ENCODE assay signal across 8 mouse cellular contexts in the genomic region with DNA sequence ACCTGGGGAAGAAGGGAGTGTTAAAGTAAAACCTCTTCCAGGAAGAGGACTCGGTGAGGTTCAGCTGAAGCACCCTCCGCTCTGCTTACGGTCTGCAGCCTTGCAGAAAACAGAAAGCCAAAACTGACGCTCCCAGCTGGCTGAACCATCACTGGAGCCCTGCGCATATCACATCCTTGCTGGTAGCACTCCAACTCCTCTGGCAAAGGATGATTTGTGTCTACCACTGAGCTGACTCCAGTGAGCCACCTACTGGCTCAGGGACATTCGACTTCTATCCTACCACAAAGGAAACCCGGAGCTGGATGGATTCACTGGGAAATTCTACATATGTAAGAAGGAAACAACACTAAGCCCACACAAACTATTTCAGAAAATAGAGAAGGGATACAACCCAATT. TPM values are rescaled to one million over a fixed set of nuclear protein-coding genes. Genes with fewer than 3 reads are reported as not detected.
DNase-seq lines count a peak whose midpoint lies in the region; ATAC-seq and TF ChIP-seq lines count a peak whose summit lies in the region.

No protein-coding gene starts in this region.

- no peaks in the 10 kb centered on the region for H3K79me2 ChIP-seq in liver, adult 2 months (ENCODE audit: control insufficient read depth, insufficient read depth, low read length)

- TF ChIP-seq CTCF in liver, adult 2 months (IDR thresholded peaks at IDR 0.05; ENCODE audit: low read depth, low read length), result peak; percentile 46
- TF ChIP-seq CTCF in layer of hippocampus, adult 2 months (conservative IDR thresholded peaks at IDR 0.05), result peak; percentile 73
- peak; percentile 67 for TF ChIP-seq CTCF in stomach, postnatal 0 days (IDR thresholded peaks at IDR 0.05; ENCODE audit: low read depth)

- no peaks in the 10 kb centered on the region for H3K27me3 ChIP-seq in liver, adult 2 months (ENCODE audit: control insufficient read depth, insufficient read depth, low read length)
- H3K27me3 ChIP-seq in stomach, postnatal 0 days (ENCODE audit: control insufficient read depth, insufficient read depth, low read length), result no peaks in the 10 kb centered on the region
- no peaks in the 10 kb centered on the region for H3K27me3 ChIP-seq in hindbrain, embryonic 16.5 days (replicated peaks; ENCODE audit: control insufficient read depth, insufficient read depth, low read length)

- no peak for TF ChIP-seq EP300 in stomach, postnatal 0 days (optimal IDR thresholded peaks at IDR 0.05)

- TF ChIP-seq POLR2A in liver, adult 2 months (IDR thresholded peaks at IDR 0.05; ENCODE audit: extremely low read depth, insufficient read depth, low read length), result no peak

- 65% methylated on average over 7 of the region's 7 CpGs for WGBS in liver, adult 2 months
- 69% methylated on average over 7 of the region's 7 CpGs for WGBS in stomach, postnatal 0 days
- 71% methylated on average over 7 of the region's 7 CpGs for WGBS in hindbrain, embryonic 16.5 days

- peak; percentile 23 for DNase-seq in liver, adult 2 months (ENCODE audit: extremely low read depth, low read depth, low spot score)
- no peak for DNase-seq in liver
- peak; percentile 96 for DNase-seq in brain, adult 2 months (ENCODE audit: low read depth, low spot score)
- DNase-seq in frontal cortex, postnatal 14 days (ENCODE audit: low spot score in 2 of 2), result peak; percentile 12 to 20
- peak; percentile 20 to 41 for DNase-seq in layer of hippocampus, adult 2 months (ENCODE audit: low spot score in 2 of 2)
- DNase-seq in stomach, postnatal 0 days (ENCODE audit: low spot score), result no peak
- no peak for DNase-seq in spleen, postnatal 10 days (ENCODE audit: low spot score in 2 of 2)

- ATAC-seq in stomach, postnatal 0 days (ENCODE audit: low FRiP score, low TSS enrichment), result no peak
- no peak for ATAC-seq in hindbrain, embryonic 16.5 days

- H3K9ac ChIP-seq in liver, adult 2 months (ENCODE audit: low read depth, low read length), result no peak overlapping the region
- no peak overlapping the region for H3K9ac ChIP-seq in stomach, postnatal 0 days (ENCODE audit: low read length)
- H3K9ac ChIP-seq in hindbrain, embryonic 16.5 days (ENCODE audit: low read depth, low read length), result no peak overlapping the region

- H3K27ac ChIP-seq in liver, adult 2 months (replicated peaks; ENCODE audit: insufficient read depth, low read depth, low read length), result no peak overlapping the region
- no peak overlapping the region; the same call in 1 of the 2 replicates for H3K27ac ChIP-seq in layer of hippocampus, adult 2 months
- H3K27ac ChIP-seq in stomach, postnatal 0 days (replicated peaks), result no peak overlapping the region
- no peak overlapping the region for H3K27ac ChIP-seq in hindbrain, embryonic 16.5 days (ENCODE audit: low read depth, low read length)

- H3K36me3 ChIP-seq in liver, adult 2 months (ENCODE audit: control insufficient read depth, insufficient read depth, low read length), result peaks cover 27% of the 10 kb centered on the region
- H3K36me3 ChIP-seq in stomach, postnatal 0 days (ENCODE audit: control insufficient read depth, insufficient read depth, low read length), result peaks cover 25% of the 10 kb centered on the region; the same call in 1 of the 2 replicates
- peaks cover 24% of the 10 kb centered on the region for H3K36me3 ChIP-seq in hindbrain, embryonic 16.5 days (ENCODE audit: control insufficient read depth, insufficient read depth, low read length)

- H3K4me3 ChIP-seq in liver, adult 2 months (ENCODE audit: insufficient read depth, low read depth, low read length), result no peak overlapping the region
- no peak overlapping the region for H3K4me3 ChIP-seq in layer of hippocampus, adult 2 months
- no peak overlapping the region for H3K4me3 ChIP-seq in stomach, postnatal 0 days (ENCODE audit: low read depth, low read length)
- H3K4me3 ChIP-seq in hindbrain, embryonic 16.5 days (ENCODE audit: low read length), result no peak overlapping the region

- H3K4me1 ChIP-seq in liver, adult 2 months (ENCODE audit: control insufficient read depth, insufficient read depth, low read length), result peaks cover 1% of the 10 kb centered on the region; the same call in 1 of the 2 replicates
- H3K4me1 ChIP-seq in stomach, postnatal 0 days (replicated peaks; ENCODE audit: control insufficient read depth, insufficient read depth), result no peaks in the 10 kb centered on the region
- no peaks in the 10 kb centered on the region for H3K4me1 ChIP-seq in hindbrain, embryonic 16.5 days (ENCODE audit: control insufficient read depth, insufficient read depth, low read depth, low read length)

- H3K9me3 ChIP-seq in stomach, postnatal 0 days (ENCODE audit: control insufficient read depth, low read length), result no peaks in the 10 kb centered on the region
- H3K9me3 ChIP-seq in hindbrain, embryonic 16.5 days (ENCODE audit: control insufficient read depth, low read length), result no peaks in the 10 kb centered on the region

- H3K4me2 ChIP-seq in stomach, postnatal 0 days (replicated peaks; ENCODE audit: low read depth), result no peak overlapping the region
- no peak overlapping the region for H3K4me2 ChIP-seq in hindbrain, embryonic 16.5 days (ENCODE audit: low read length)

RNA-seq across cellular contexts. Expression of gene Gosr1, which starts 18.8 kb away (rescaled TPM):
- 18.9 and 20.1 TPM in 2 replicates for total RNA-seq in liver, adult 2 months (2014; rRNA removed)
- polyA plus RNA-seq in liver, adult 2 months (2012; rRNA removed), result 13.7 and 14.9 TPM in 2 replicates
- total RNA-seq in layer of hippocampus, adult 2 months (2021), result 10 to 100 TPM; 53.4 to 54.7 TPM
- polyA plus RNA-seq in stomach, postnatal 0 days (2015; fragmentation: Nextera tagmentation; extraction: Ambion mirVana), result 15.8 and 17.7 TPM in 2 replicates
- polyA plus RNA-seq in hindbrain, embryonic 16.5 days (2015; fragmentation: Nextera tagmentation; extraction: Ambion mirVana), result 25.5 and 25.9 TPM in 2 replicates

Comparison
In these comparisons a context has a peak if more than half of its experiments do, and no peak if none do; other contexts are left out.
1. DNase-seq: peak in liver, adult 2 months (single experiment), brain, adult 2 months (single experiment), frontal cortex, postnatal 14 days (2 of 2) and layer of hippocampus, adult 2 months (2 of 2); none in liver (single experiment), stomach, postnatal 0 days (single experiment) and spleen, postnatal 10 days (0 of 2).
2. Peak in every context shown above with its lines, with median percentiles within 50 percentile points of each other: CTCF ChIP-seq.